Mouse (Mus musculus): Measurements from ENCODE around the gene 0610010F05Rik. TPM values are rescaled to one million over a fixed set of nuclear protein-coding genes. Genes with fewer than 3 reads are reported as not detected.

0610010F05Rik gene
- 41.7 TPM for polyA plus RNA-seq (2014; fragmentation: Illumina TruSeq; extraction: RNeasy Lipid Tissue Mini Kit (QIAGEN cat#74804); ENCODE audit: low read depth, low replicate concordance)

GRCm38 (mm10) chr11:23632945-23633878 lies at the start of gene 0610010F05Rik:
Gene 0610010F05Rik (minus strand): TSS chr11:23633639.

GRCm38 (mm10) chr11:23665798-23666501 lies 32.5 kb upstream of the 0610010F05Rik start, which contains the start of gene Pex13:
Gene Pex13 (minus strand): TSS chr11:23665959.

GRCm38 (mm10) chr11:23665311-23665786 lies 31.9 kb upstream of the 0610010F05Rik start, which contains the start of gene Pus10:
Gene Pus10 (plus strand): TSS chr11:23665674.

GRCm38 (mm10) chr11:23520473-23521205 lies 112.8 kb downstream of the 0610010F05Rik start, which contains the start of gene 1700093K21Rik:
Gene 1700093K21Rik (minus strand): TSS chr11:23521155.

Other genes starting within 250 kb of the 0610010F05Rik start
- gene Ahsa2, start 135.6 kb downstream of the 0610010F05Rik start, polyA plus RNA-seq (2014; fragmentation: Illumina TruSeq; extraction: RNeasy Lipid Tissue Mini Kit (QIAGEN cat#74804); ENCODE audit: low read depth, low replicate concordance): 63.8 TPM
- gene 1700093K21Rik, start 112.5 kb downstream of the 0610010F05Rik start, polyA plus RNA-seq (2014; fragmentation: Illumina TruSeq; extraction: RNeasy Lipid Tissue Mini Kit (QIAGEN cat#74804); ENCODE audit: low read depth, low replicate concordance): not detected
- 57.3 TPM for gene Pus10, start 32.0 kb upstream of the 0610010F05Rik start, polyA plus RNA-seq (2014; fragmentation: Illumina TruSeq; extraction: RNeasy Lipid Tissue Mini Kit (QIAGEN cat#74804); ENCODE audit: low read depth, low replicate concordance)
- gene Pex13, start 32.3 kb upstream of the 0610010F05Rik start, polyA plus RNA-seq (2014; fragmentation: Illumina TruSeq; extraction: RNeasy Lipid Tissue Mini Kit (QIAGEN cat#74804); ENCODE audit: low read depth, low replicate concordance): 51.2 TPM
- 14.8 TPM for gene Rel, start 137.3 kb upstream of the 0610010F05Rik start, polyA plus RNA-seq (2014; fragmentation: Illumina TruSeq; extraction: RNeasy Lipid Tissue Mini Kit (QIAGEN cat#74804); ENCODE audit: low read depth, low replicate concordance)